Mouse (Mus musculus) forebrain, embryonic 14.5 days (tissue): Measurements from ENCODE around the gene Znhit1. TPM values are rescaled to one million over a fixed set of nuclear protein-coding genes. Genes with fewer than 3 reads are reported as not detected.

Source experiments
- ATAC-seq: fragments of 200-750 bp; cut with Nextera tagmentation; 2 replicates; pipeline ENCODE4 v1.8.0; 2017; ENCODE audit warnings: mild to moderate bottlenecking, moderate library complexity
- DNase-seq: peaks from one replicate; pipeline ENCODE4 v3.0.0-alpha.2; 2015; ENCODE audit warnings: low spot score
- H3K27ac ChIP-seq: fragments of 300-500 bp; sonication (generic); 2 replicates; pipeline ENCODE4 v1.5.1; 2014; ENCODE audit warnings: low read depth, mild to moderate bottlenecking, control low read depth, low read length, moderate library complexity
- H3K27me3 ChIP-seq: fragments of 300-500 bp; sonication (generic); replicated peaks from 2 replicates; pipeline ENCODE4 v1.6.1; 2014; ENCODE audit warnings: low read length, control low read depth, mixed read lengths; ENCODE audit not compliant: control insufficient read depth, insufficient read depth
- H3K36me3 ChIP-seq: fragments of 300-500 bp; sonication (generic); 2 replicates; pipeline ENCODE4 v1.6.1; 2014; ENCODE audit warnings: low read length, control low read depth; ENCODE audit not compliant: control insufficient read depth, insufficient read depth
- H3K4me1 ChIP-seq: fragments of 300-500 bp; sonication (generic); 2 replicates; pipeline ENCODE4 v1.6.1; 2014; ENCODE audit warnings: antibody characterized with exemption, low read length, control low read depth; ENCODE audit not compliant: control insufficient read depth, insufficient read depth
- H3K4me2 ChIP-seq: fragments of 300-500 bp; sonication (generic); 2 replicates; pipeline ENCODE4 v1.6.1; 2014; ENCODE audit warnings: mild to moderate bottlenecking, control low read depth, low read length
- H3K4me3 ChIP-seq: fragments of 300-500 bp; sonication (generic); 2 replicates; pipeline ENCODE4 v1.5.1; 2014; ENCODE audit warnings: low read depth, low read length, control low read depth
- H3K9ac ChIP-seq: fragments of 300-500 bp; sonication (generic); 2 replicates; pipeline ENCODE4 v1.6.1; 2014; ENCODE audit warnings: mild to moderate bottlenecking, low read length, control low read depth, moderate library complexity
- H3K9me3 ChIP-seq: fragments of 300-500 bp; sonication (generic); replicated peaks from 2 replicates; pipeline ENCODE4 v1.6.1; 2016; ENCODE audit warnings: low read length, control low read depth, mixed read lengths; ENCODE audit not compliant: control insufficient read depth
- WGBS: fragments of 180-500 bp; shearing (Covaris S2); extraction: QIAGEN DNeasy Blood & Tissue Kit; methylation state at CpG from one replicate; pipeline ENCODE4 v1.1.7; 2014; 5-methylcytosine and 5-hydroxymethylcytosine counted together
- polyA plus RNA-seq: library from polyadenylated mRNA; unstranded; fragments of >200 nt; fragmentation: Nextera tagmentation; extraction: Ambion mirVana; gene quantifications from 2 replicates; pipeline ENCODE4 v1.2.1, GENCODE M21; 2014

The Znhit1 gene
- polyA plus RNA-seq, 1 experiment from 2014 or later: 136 TPM

DNA sequence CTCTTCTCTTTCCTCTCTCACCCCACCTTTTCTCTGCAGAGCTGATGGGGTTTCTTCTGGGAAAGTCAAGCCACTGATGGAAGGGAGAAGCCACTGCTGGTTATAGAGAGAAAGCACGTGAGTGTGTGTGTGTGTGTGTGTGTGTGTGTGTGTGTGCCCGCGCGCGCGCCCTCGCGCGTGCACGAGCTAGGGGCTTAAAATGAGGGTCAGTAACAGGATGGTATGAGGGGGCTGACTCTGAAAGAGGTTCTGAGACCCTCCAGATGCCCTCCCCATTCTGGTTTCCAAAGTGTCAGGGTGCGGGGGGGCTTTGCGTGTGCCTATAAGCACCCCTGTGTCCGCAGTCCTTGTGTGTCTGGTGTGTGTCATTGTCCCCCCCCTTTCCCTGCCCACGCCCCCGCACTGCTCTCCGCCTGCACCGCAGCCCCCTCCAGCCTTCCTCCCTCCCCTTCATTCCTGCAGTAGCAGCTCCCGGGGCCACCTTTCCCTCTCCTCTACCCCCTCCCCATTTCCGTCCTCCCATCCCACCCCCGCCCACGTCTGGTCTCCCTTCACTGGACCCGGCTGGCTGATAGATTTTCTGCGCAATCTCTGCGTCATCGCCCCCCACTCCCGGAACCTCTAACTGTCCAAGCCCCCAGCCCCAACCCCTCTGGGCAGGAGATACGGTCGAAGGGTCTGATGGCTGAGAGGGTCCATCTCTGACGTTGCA is 40.9 kb upstream of the Znhit1 start:
- 2% methylated on average over 25 of the region's 29 CpGs for WGBS
- Histone ChIP-seq H3K4me3 (peak overlapping the region; percentile 46), H3K4me2 (peak overlapping the region; percentile 97), H3K9me3 (no peaks in the 10 kb centered on the region), H3K4me1 (peaks cover 15% of the 10 kb centered on the region), H3K27ac (no peak overlapping the region), H3K36me3 (no peaks in the 10 kb centered on the region), H3K9ac (no peak overlapping the region), H3K27me3 (peaks cover 55% of the 10 kb centered on the region)
- no peak for DNase-seq
- no peak for ATAC-seq

DNA sequence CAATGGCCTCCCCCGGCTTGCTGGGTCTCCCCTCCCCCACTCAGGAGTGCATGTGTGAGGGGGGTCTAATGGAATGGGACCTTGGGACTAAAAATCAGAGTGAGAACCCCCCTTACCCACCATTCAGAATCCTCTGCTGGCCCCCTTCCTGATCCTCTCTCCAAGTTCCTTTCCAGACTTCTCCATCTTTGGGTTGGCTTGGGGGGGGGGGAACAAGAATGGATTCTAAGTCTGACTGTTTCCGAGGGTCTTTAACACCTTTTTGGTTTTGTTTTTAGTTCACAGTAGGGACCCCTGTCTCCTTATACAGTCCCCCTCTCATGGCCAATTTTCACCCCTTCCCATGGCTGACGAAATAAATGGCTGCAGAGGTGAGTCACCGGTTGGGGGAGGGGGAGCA is 38.3 kb upstream of the Znhit1 start, which contains the start of gene Vgf:
Gene Vgf, plus strand, starts transcription at position 301 of the 400 bp plus-strand sequence.
- peaks cover 49% of the 10 kb centered on the region for H3K27me3 ChIP-seq
- no peaks in the 10 kb centered on the region for H3K36me3 ChIP-seq
- 0 out of 2 replicates have a peak within 1 kb of the TSS, but pooled peaks have one; percentile 13 for H3K4me3 ChIP-seq
- H3K4me2 ChIP-seq: peak within 1 kb of the TSS; percentile 42
- no peaks in the 10 kb centered on the region for H3K9me3 ChIP-seq
- WGBS: 33% methylated on average over 4 of the region's 4 CpGs
- ATAC-seq: no peak
- peaks cover 7% of the 10 kb centered on the region for H3K4me1 ChIP-seq
- H3K9ac ChIP-seq: no peak within 1 kb of the TSS; the same call in 1 of the 2 replicates
- DNase-seq: no peak
- H3K27ac ChIP-seq: no peak within 1 kb of the TSS

DNA sequence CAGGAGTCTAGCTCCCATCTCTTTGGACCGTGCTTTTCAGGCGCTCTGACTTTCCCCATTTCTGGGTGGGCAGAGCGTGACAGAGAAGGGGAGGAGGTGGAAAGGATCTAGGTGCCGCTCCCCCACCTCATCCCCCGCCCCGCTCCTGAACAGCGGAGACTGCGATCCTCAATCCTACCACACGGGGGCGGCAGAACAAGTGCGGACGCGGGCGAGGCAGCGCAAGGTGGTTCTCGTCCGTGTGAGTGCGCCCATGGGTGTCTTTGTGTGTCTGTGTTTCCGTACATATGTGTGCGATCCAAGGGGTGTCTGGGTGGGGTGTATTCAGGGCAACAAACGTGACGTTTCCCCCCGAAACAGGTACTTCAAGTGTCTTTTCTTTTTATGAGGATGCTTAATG is 37.3 kb upstream of the Znhit1 start:
- Histone ChIP-seq H3K4me2 (peak overlapping the region; percentile 42), H3K36me3 (no peaks in the 10 kb centered on the region), H3K27ac (no peak overlapping the region), H3K9me3 (no peaks in the 10 kb centered on the region), H3K9ac (peak overlapping the region; percentile 21; the same call in 1 of the 2 replicates), H3K4me1 (no peaks in the 10 kb centered on the region; the same call in 1 of the 2 replicates), H3K4me3 (0 out of 2 replicates have a peak overlapping the region, but pooled peaks have one; percentile 13), H3K27me3 (peaks cover 40% of the 10 kb centered on the region)
- 0% methylated on average over 23 of the region's 23 CpGs for WGBS
- peak; percentile 76 for DNase-seq
- 0 out of 2 replicates have a peak, but pooled peaks have one; percentile 10 for ATAC-seq

DNA sequence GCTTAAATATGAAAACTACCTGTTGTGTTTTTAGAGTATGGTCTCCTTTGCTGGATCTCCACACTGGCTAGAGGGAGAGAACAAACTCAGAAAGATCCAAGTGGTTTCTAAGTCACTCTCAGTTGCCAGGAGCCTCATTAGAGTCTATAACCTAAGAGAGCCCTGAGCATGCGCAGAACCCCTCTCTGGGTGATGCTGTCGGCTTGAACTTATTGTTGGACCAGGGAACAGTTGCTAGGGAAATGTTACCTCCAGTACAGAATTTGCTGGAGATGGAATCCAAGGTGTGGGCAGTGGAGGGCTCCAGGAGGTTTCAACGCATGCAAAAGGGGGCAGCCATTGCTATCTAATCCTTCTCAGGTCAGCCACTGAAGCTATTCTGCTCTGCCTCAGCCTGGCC is 36.5 kb upstream of the Znhit1 start:
- no peak for DNase-seq
- 29% methylated on average over 3 of the region's 3 CpGs for WGBS
- Histone ChIP-seq H3K4me2 (no peak overlapping the region), H3K9me3 (no peaks in the 10 kb centered on the region), H3K27me3 (peaks cover 40% of the 10 kb centered on the region), H3K36me3 (no peaks in the 10 kb centered on the region), H3K9ac (no peak overlapping the region), H3K4me1 (no peaks in the 10 kb centered on the region; the same call in 1 of the 2 replicates), H3K27ac (no peak overlapping the region), H3K4me3 (no peak overlapping the region)
- ATAC-seq: no peak

DNA sequence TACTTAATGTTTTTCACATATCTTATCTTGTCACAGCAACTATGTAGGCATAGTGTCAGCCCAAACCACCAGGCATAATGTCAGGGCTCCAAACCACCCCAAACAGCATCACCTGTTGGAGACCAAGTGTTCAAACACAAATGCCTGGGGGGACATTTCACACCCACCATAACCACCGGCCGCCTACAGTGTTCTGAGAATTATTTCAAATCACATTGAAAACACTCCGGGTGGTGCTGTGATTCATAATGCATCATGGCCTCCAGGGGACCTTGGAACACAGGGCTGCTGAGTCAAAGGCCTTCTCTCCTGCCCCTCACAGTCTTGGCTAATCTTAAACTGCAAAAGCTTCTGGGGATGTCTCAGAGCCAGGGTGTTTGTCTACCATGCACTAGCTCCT is 28.1 kb upstream of the Znhit1 start:
- no peak for ATAC-seq
- 87% methylated on average over 3 of the region's 3 CpGs for WGBS

DNA sequence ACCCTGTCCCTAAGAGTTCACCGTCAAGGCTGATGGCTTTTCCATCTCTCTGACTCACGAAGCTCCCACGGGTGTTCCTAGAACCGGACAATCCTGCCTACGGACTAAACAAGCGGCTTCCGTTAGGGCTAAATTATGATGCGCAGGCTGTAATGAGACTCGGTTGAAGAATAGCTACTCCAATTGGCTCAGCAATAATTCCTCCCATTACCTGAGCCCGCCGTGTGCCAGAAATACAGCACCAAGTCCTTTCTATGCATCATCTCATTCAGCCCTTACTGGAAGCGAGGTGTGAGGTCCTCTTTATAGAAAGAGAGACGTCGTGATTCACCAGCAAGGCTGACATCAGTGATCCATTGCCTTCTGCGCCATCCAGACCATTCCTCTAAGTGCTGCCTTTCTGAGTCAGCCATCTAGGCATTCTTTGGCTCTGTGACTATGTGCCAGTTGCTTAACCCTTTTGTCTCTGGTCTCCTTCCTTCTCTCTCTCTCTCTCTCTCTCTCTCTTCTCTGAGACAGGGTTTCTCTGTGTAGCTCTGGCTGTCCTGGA is 24.7 kb upstream of the Znhit1 start:
- H3K27me3 ChIP-seq: no peaks in the 10 kb centered on the region
- no peak overlapping the region for H3K4me2 ChIP-seq
- no peak for ATAC-seq
- no peaks in the 10 kb centered on the region for H3K9me3 ChIP-seq
- no peak overlapping the region for H3K9ac ChIP-seq
- 77% methylated on average over 15 of the region's 15 CpGs for WGBS
- DNase-seq: no peak
- H3K4me3 ChIP-seq: no peak overlapping the region
- H3K36me3 ChIP-seq: no peaks in the 10 kb centered on the region
- no peaks in the 10 kb centered on the region for H3K4me1 ChIP-seq
- no peak overlapping the region for H3K27ac ChIP-seq

More for the DNA sequence above, 28.1 kb upstream of the Znhit1 start:
- Histone ChIP-seq H3K27ac (no peak overlapping the region), H3K36me3 (no peaks in the 10 kb centered on the region), H3K4me3 (no peak overlapping the region), H3K27me3 (no peaks in the 10 kb centered on the region), H3K9me3 (no peaks in the 10 kb centered on the region), H3K4me2 (no peak overlapping the region), H3K9ac (no peak overlapping the region), H3K4me1 (no peaks in the 10 kb centered on the region)
- DNase-seq: no peak

DNA sequence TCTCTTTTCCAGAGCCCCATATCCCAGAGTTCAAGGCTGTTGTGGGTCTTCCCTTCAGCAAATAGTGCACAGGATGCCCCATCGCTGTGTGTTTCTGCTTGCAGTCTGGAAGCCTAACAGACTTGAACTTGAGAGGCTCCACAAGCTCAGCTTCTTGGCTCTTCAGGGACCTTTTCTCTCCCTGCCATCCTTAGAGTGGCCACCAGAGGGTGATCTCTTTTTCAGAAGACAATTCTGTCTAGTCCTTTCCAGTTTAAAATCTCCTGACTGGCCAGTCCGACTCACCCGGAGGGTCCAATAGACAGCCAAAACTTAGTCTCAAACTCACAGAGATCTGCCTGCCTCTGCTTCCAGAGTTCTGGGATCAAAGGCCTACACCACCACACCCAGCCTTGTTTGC is 22.2 kb upstream of the Znhit1 start:
- Histone ChIP-seq H3K9me3 (no peaks in the 10 kb centered on the region), H3K4me2 (no peak overlapping the region), H3K36me3 (no peaks in the 10 kb centered on the region), H3K4me3 (no peak overlapping the region), H3K9ac (no peak overlapping the region), H3K27me3 (no peaks in the 10 kb centered on the region), H3K27ac (no peak overlapping the region), H3K4me1 (no peaks in the 10 kb centered on the region)
- DNase-seq: peak; percentile 68
- no peak for ATAC-seq
- 14% methylated on average over 3 of the region's 3 CpGs for WGBS

DNA sequence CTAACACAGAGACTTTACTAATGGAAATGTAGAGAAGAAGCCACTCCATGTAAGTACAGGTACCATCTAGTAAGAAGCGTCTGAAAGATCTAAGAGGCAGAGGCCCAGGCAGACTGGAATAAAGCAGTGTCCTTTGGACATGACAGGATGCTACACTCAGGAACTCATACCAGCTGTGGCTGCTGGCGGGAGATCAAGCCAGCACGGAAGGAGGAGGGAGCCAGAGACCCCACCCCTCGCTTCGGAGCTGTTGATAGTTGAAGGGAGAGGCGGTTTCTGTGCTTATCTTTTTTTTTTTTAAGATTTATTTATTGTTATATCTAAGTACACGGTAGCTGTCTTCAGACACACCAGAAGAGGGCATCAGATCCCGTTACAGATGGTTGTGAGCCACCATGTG is 19.5 kb upstream of the Znhit1 start:
- Histone ChIP-seq H3K9me3 (no peaks in the 10 kb centered on the region), H3K27ac (no peak overlapping the region), H3K27me3 (no peaks in the 10 kb centered on the region), H3K4me1 (no peaks in the 10 kb centered on the region), H3K4me2 (no peak overlapping the region), H3K4me3 (no peak overlapping the region), H3K9ac (no peak overlapping the region), H3K36me3 (no peaks in the 10 kb centered on the region)
- 64% methylated on average over 8 of the region's 8 CpGs for WGBS
- ATAC-seq (no peak), DNase-seq (no peak)

DNA sequence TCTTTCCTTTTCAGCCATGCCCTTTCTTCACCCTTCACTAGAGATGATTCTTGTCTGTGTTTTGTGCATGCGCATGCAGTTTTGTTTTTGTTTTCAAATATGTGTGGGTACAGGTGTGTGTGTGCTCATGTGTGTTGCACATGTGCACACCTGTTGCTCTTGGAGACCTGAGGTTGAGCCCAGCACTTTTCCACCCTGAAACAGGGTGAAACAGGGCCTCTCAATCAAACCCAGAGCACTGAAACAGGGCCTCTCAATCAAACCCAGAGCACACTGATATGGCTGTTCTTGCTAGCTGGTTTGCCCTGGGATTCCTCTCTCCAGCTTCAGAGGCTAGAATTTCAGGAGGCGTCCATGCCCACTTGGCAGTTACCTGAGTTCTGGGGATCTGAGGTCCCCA is 12.8 kb upstream of the Znhit1 start:
- Histone ChIP-seq H3K4me1 (no peaks in the 10 kb centered on the region), H3K9ac (no peak overlapping the region), H3K4me3 (no peak overlapping the region), H3K27me3 (no peaks in the 10 kb centered on the region), H3K9me3 (no peaks in the 10 kb centered on the region), H3K4me2 (no peak overlapping the region), H3K36me3 (peaks cover 12% of the 10 kb centered on the region), H3K27ac (no peak overlapping the region)
- no peak for ATAC-seq
- DNase-seq: no peak
- 88% methylated on average over 2 of the region's 2 CpGs for WGBS
